Mouse (Mus musculus) cerebellum, postnatal 25 days (tissue): ENCODE measurements around the gene Abca5.
A peak's percentile ranks its signal among the peaks of the same experiment; 100 is the strongest.

ENCODE experiments used
- DNase-seq, 2 experiments: peaks; one replicate each; pipeline ENCODE4 v3.0.0; 2021; ENCODE audit warnings: mixed read lengths in 2 of 2

The Abca5 gene

GRCm38 (mm10) chr11:110297917-110298533 is 39.5 kb downstream of the Abca5 start:
- DNase-seq, result no peak

- DNase-seq, result no peak
Measured at GRCm38 (mm10) chr11:110290586-110290985, 46.9 kb downstream of the Abca5 start.

GRCm38 (mm10) chr11:110288423-110288822 is 49.1 kb downstream of the Abca5 start:
- DNase-seq, result no peak

GRCm38 (mm10) chr11:110287694-110288093 is 49.8 kb downstream of the Abca5 start:
- DNase-seq, result peak; percentile 66 to 74

GRCm38 (mm10) chr11:110286331-110286730 is 51.2 kb downstream of the Abca5 start:
- no peak for DNase-seq

- DNase-seq, result peak; percentile 24 to 41
Measured at GRCm38 (mm10) chr11:110284849-110285248, 52.7 kb downstream of the Abca5 start.

GRCm38 (mm10) chr11:110284185-110284787 is 53.2 kb downstream of the Abca5 start:
- DNase-seq, result no peak

GRCm38 (mm10) chr11:110274794-110275193 is 62.7 kb downstream of the Abca5 start:
- DNase-seq, result no peak

- DNase-seq, result peak; percentile 26 to 70
Measured at GRCm38 (mm10) chr11:110271745-110272144, 65.8 kb downstream of the Abca5 start.

- peak; percentile 83 to 92 for DNase-seq
Measured at GRCm38 (mm10) chr11:110268244-110268844, 69.2 kb downstream of the Abca5 start.

- DNase-seq, result no peak
Measured at GRCm38 (mm10) chr11:110267232-110267631, 70.3 kb downstream of the Abca5 start.

GRCm38 (mm10) chr11:110266757-110267156 is 70.8 kb downstream of the Abca5 start:
- peak in 1 of 2 experiments; percentile 20 for DNase-seq

GRCm38 (mm10) chr11:110261867-110262266 is 75.6 kb downstream of the Abca5 start:
- DNase-seq, result no peak

GRCm38 (mm10) chr11:110257911-110258310 is 79.6 kb downstream of the Abca5 start:
- no peak for DNase-seq

- no peak for DNase-seq
Measured at GRCm38 (mm10) chr11:110257061-110257460, 80.5 kb downstream of the Abca5 start.

GRCm38 (mm10) chr11:110252256-110252655 is 85.3 kb downstream of the Abca5 start:
- DNase-seq, result no peak

GRCm38 (mm10) chr11:110251534-110251933 is 86.0 kb downstream of the Abca5 start, which contains the start of gene Abca6:
TSS of gene Abca6 (minus strand) at chr11:110251776.
- DNase-seq, result no peak

GRCm38 (mm10) chr11:110244730-110245129 is 92.8 kb downstream of the Abca5 start:
- DNase-seq, result no peak

- DNase-seq, result no peak
Measured at GRCm38 (mm10) chr11:110237466-110237865, 100.0 kb downstream of the Abca5 start.

- DNase-seq, result no peak
Measured at GRCm38 (mm10) chr11:110232975-110233374, 104.5 kb downstream of the Abca5 start.
